16 mouse cellular contexts compared by ENCODE assay signal in the genomic region with DNA sequence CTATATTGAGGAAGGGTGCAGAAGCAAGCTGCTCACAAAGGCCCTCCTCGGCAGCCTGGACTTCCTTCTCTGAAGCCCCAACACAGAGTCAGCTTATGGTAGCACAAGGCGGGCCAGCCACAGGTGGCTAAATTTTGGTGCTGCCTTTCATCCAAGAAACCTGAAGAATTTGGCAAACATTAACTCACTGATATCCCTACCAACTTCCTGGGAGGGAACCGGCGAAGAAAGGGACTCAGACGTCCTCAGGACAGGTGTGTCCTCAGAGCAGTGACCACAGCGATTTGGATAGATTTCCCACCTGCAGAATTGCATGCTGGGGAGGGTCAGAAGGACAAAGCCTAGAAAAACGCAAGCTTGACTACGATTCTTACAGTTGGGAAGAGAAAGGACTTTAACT. TPM values are rescaled to one million over a fixed set of nuclear protein-coding genes. Genes with fewer than 3 reads are reported as not detected.
A peak's percentile ranks its signal among the peaks of the same experiment; 100 is the strongest.
DNase-seq lines count a peak whose midpoint lies in the region; ATAC-seq and TF ChIP-seq lines count a peak whose summit lies in the region.
"Had no signal": no experiment of that assay in that cellular context is flagged by ENCODE, and none has a peak within 500 bp of the region (broad histone marks: within the 10 kb centered on the region; RNA-seq: fewer than 3 reads in every experiment).

No protein-coding gene starts in this region.

- H3K4me3 ChIP-seq in intestine, embryonic 15.5 days (replicated peaks): no peak overlapping the region
- H3K4me3 ChIP-seq in intestine, postnatal 0 days (ENCODE audit: low read depth, low read length): no peak overlapping the region
- H3K4me3 ChIP-seq in midbrain, embryonic 11.5 days (ENCODE audit: low read depth, low read length): no peak overlapping the region
- H3K4me3 ChIP-seq in midbrain, embryonic 14.5 days (replicated peaks; ENCODE audit: low read depth, low read length): no peak overlapping the region
- no peak overlapping the region for H3K4me3 ChIP-seq in stomach, postnatal 0 days (ENCODE audit: low read depth, low read length)
- H3K4me3 ChIP-seq: hindbrain, embryonic 13.5 days had no signal

- WGBS in intestine, embryonic 15.5 days: 60% methylated on average over 8 of the region's 8 CpGs
- 34% methylated on average over 8 of the region's 8 CpGs for WGBS in intestine, postnatal 0 days
- WGBS in midbrain, embryonic 11.5 days: 84% methylated on average over 8 of the region's 8 CpGs
- 81% methylated on average over 8 of the region's 8 CpGs for WGBS in midbrain, embryonic 14.5 days
- 50% methylated on average over 8 of the region's 8 CpGs for WGBS in stomach, postnatal 0 days

- H3K27me3 ChIP-seq in intestine, embryonic 15.5 days (replicated peaks): no peaks in the 10 kb centered on the region
- peaks cover 3% of the 10 kb centered on the region; the same call in 1 of the 2 replicates for H3K27me3 ChIP-seq in intestine, postnatal 0 days (replicated peaks; ENCODE audit: control insufficient read depth, insufficient read depth, low read length)
- peaks cover 13% of the 10 kb centered on the region for H3K27me3 ChIP-seq in midbrain, embryonic 11.5 days (ENCODE audit: control insufficient read depth, insufficient read depth, low read length)
- H3K27me3 ChIP-seq in midbrain, embryonic 14.5 days (ENCODE audit: control insufficient read depth, insufficient read depth, low read length): peaks cover 25% of the 10 kb centered on the region
- no peaks in the 10 kb centered on the region for H3K27me3 ChIP-seq in stomach, postnatal 0 days (ENCODE audit: control insufficient read depth, insufficient read depth, low read length)

- H3K4me2 ChIP-seq in intestine, embryonic 15.5 days (replicated peaks): no peak overlapping the region
- H3K4me2 ChIP-seq in intestine, postnatal 0 days (replicated peaks; ENCODE audit: low read depth): no peak overlapping the region
- no peak overlapping the region for H3K4me2 ChIP-seq in midbrain, embryonic 11.5 days
- H3K4me2 ChIP-seq in midbrain, embryonic 14.5 days (ENCODE audit: low read length): no peak overlapping the region
- H3K4me2 ChIP-seq in stomach, postnatal 0 days (replicated peaks; ENCODE audit: low read depth): no peak overlapping the region
- H3K4me2 ChIP-seq: hindbrain, embryonic 13.5 days; liver, embryonic 11.5 days had no signal

- peaks cover 19% of the 10 kb centered on the region for H3K4me1 ChIP-seq in intestine, embryonic 15.5 days (replicated peaks)
- H3K4me1 ChIP-seq in intestine, postnatal 0 days (replicated peaks; ENCODE audit: control insufficient read depth, insufficient read depth, low read length): no peaks in the 10 kb centered on the region
- H3K4me1 ChIP-seq in midbrain, embryonic 11.5 days (ENCODE audit: control insufficient read depth, insufficient read depth, low read length): peaks cover 21% of the 10 kb centered on the region
- H3K4me1 ChIP-seq in midbrain, embryonic 14.5 days (ENCODE audit: control insufficient read depth, insufficient read depth, low read length): peaks cover 12% of the 10 kb centered on the region
- H3K4me1 ChIP-seq in stomach, postnatal 0 days (replicated peaks; ENCODE audit: control insufficient read depth, insufficient read depth): no peaks in the 10 kb centered on the region

- no peak for TF ChIP-seq CTCF in intestine, postnatal 0 days (IDR thresholded peaks at IDR 0.05; ENCODE audit: low read depth)
- TF ChIP-seq CTCF in stomach, postnatal 0 days (IDR thresholded peaks at IDR 0.05; ENCODE audit: low read depth): no peak

- H3K9me3 ChIP-seq in intestine, embryonic 15.5 days: no peaks in the 10 kb centered on the region
- H3K9me3 ChIP-seq in intestine, postnatal 0 days (ENCODE audit: control insufficient read depth): no peaks in the 10 kb centered on the region
- no peaks in the 10 kb centered on the region for H3K9me3 ChIP-seq in midbrain, embryonic 11.5 days (ENCODE audit: control insufficient read depth, low read length)
- H3K9me3 ChIP-seq in midbrain, embryonic 14.5 days (ENCODE audit: control insufficient read depth, low read length): no peaks in the 10 kb centered on the region
- no peaks in the 10 kb centered on the region for H3K9me3 ChIP-seq in stomach, postnatal 0 days (ENCODE audit: control insufficient read depth, low read length)
- H3K9me3 ChIP-seq: hindbrain, embryonic 13.5 days had no signal

- H3K9ac ChIP-seq in intestine, embryonic 15.5 days: no peak overlapping the region
- no peak overlapping the region for H3K9ac ChIP-seq in intestine, postnatal 0 days (ENCODE audit: low read depth, low read length)
- no peak overlapping the region for H3K9ac ChIP-seq in midbrain, embryonic 11.5 days (ENCODE audit: low read length)
- H3K9ac ChIP-seq in midbrain, embryonic 14.5 days (replicated peaks; ENCODE audit: low read length): no peak overlapping the region
- H3K9ac ChIP-seq in stomach, postnatal 0 days (ENCODE audit: low read length): no peak overlapping the region
- H3K9ac ChIP-seq: hindbrain, embryonic 13.5 days had no signal

- H3K36me3 ChIP-seq in intestine, embryonic 15.5 days: no peaks in the 10 kb centered on the region
- H3K36me3 ChIP-seq in intestine, postnatal 0 days (ENCODE audit: control insufficient read depth, insufficient read depth): no peaks in the 10 kb centered on the region
- no peaks in the 10 kb centered on the region for H3K36me3 ChIP-seq in midbrain, embryonic 11.5 days (ENCODE audit: control insufficient read depth, insufficient read depth, low read length)
- H3K36me3 ChIP-seq in midbrain, embryonic 14.5 days (ENCODE audit: control insufficient read depth, insufficient read depth, low read length): no peaks in the 10 kb centered on the region
- H3K36me3 ChIP-seq in stomach, postnatal 0 days (ENCODE audit: control insufficient read depth, insufficient read depth, low read length): no peaks in the 10 kb centered on the region
- H3K36me3 ChIP-seq: hindbrain, embryonic 13.5 days had no signal

- no peak for ATAC-seq in intestine, embryonic 15.5 days
- ATAC-seq in intestine, postnatal 0 days: no peak
- no peak for ATAC-seq in midbrain, embryonic 11.5 days (ENCODE audit: low FRiP score)
- no peak for ATAC-seq in midbrain, embryonic 14.5 days (ENCODE audit: low FRiP score, low TSS enrichment)
- no peak for ATAC-seq in stomach, postnatal 0 days (ENCODE audit: low FRiP score, low TSS enrichment)

- H3K27ac ChIP-seq in intestine, embryonic 15.5 days: peak overlapping the region; percentile 6; the same call in 1 of the 2 replicates
- no peak overlapping the region for H3K27ac ChIP-seq in intestine, postnatal 0 days (ENCODE audit: low read depth, low read length)
- H3K27ac ChIP-seq in midbrain, embryonic 11.5 days (ENCODE audit: low read depth, low read length): no peak overlapping the region
- H3K27ac ChIP-seq in midbrain, embryonic 14.5 days (replicated peaks; ENCODE audit: low read depth, low read length): no peak overlapping the region
- peak overlapping the region; percentile 35; the same call in 1 of the 2 replicates for H3K27ac ChIP-seq in stomach, postnatal 0 days (replicated peaks)
- H3K27ac ChIP-seq: hindbrain, embryonic 13.5 days had no signal

- DNase-seq in heart, adult 11 months: peak; percentile 78
- DNase-seq in heart, adult 18-20 months: no peak
- DNase-seq in midbrain, embryonic 11.5 days (ENCODE audit: low spot score, missing footprints): peak; percentile 80
- DNase-seq in midbrain, embryonic 14.5 days: no peak
- DNase-seq in stomach, postnatal 0 days (ENCODE audit: low spot score): no peak
- DNase-seq in yolk sac, embryonic 10.5 days (ENCODE audit: low spot score): no peak
- DNase-seq: cerebellum, postnatal 10 days; gastrocnemius, postnatal 14 days; kidney, adult 2 months; lung, postnatal 10 days; retina, postnatal 1 day; thymus, postnatal 25 days had no signal

- no peak for TF ChIP-seq EP300 in stomach, postnatal 0 days (optimal IDR thresholded peaks at IDR 0.05)

RNA-seq across cellular contexts. Expression of a gene that starts 4.1 kb away (rescaled TPM):
- total RNA-seq in heart, adult 18-20 months (2021): 10 to 100 TPM; 29.3 to 33.7 TPM
- 4.9 and 6.2 TPM in 2 replicates for polyA plus RNA-seq in intestine, embryonic 15.5 days (2015; fragmentation: Nextera tagmentation; extraction: Ambion mirVana)
- 1.5 and 1.9 TPM in 2 replicates for polyA plus RNA-seq in intestine, postnatal 0 days (2015; fragmentation: Nextera tagmentation; extraction: Ambion mirVana)
- 4.3 TPM in 2 replicates for polyA plus RNA-seq in midbrain, embryonic 11.5 days (2014; fragmentation: Nextera tagmentation; extraction: Ambion mirVana)
- 0.70 and 1.7 TPM in 2 replicates for polyA plus RNA-seq in midbrain, embryonic 14.5 days (2014; fragmentation: Nextera tagmentation; extraction: Ambion mirVana)
- 4.5 and 5.3 TPM in 2 replicates for polyA plus RNA-seq in stomach, postnatal 0 days (2015; fragmentation: Nextera tagmentation; extraction: Ambion mirVana)

RNA-seq across cellular contexts. Expression of a gene that starts 44.3 kb away (rescaled TPM):
- 1 to 10 TPM; 5.5 to 5.9 TPM for total RNA-seq in heart, adult 18-20 months (2021)
- 60.6 and 72.0 TPM in 2 replicates for polyA plus RNA-seq in intestine, embryonic 15.5 days (2015; fragmentation: Nextera tagmentation; extraction: Ambion mirVana)
- 17.8 and 18.9 TPM in 2 replicates for polyA plus RNA-seq in intestine, postnatal 0 days (2015; fragmentation: Nextera tagmentation; extraction: Ambion mirVana)
- 135 and 140 TPM in 2 replicates for polyA plus RNA-seq in midbrain, embryonic 11.5 days (2014; fragmentation: Nextera tagmentation; extraction: Ambion mirVana)
- polyA plus RNA-seq in midbrain, embryonic 14.5 days (2014; fragmentation: Nextera tagmentation; extraction: Ambion mirVana): 13.3 and 27.3 TPM in 2 replicates
- 16.5 and 21.7 TPM in 2 replicates for polyA plus RNA-seq in stomach, postnatal 0 days (2015; fragmentation: Nextera tagmentation; extraction: Ambion mirVana)

Comparison
In these comparisons a context has a peak if more than half of its experiments do, and no peak if none do; other contexts are left out.
1. DNase-seq: peak in heart, adult 11 months (single experiment) and midbrain, embryonic 11.5 days (single experiment); none in heart, adult 18-20 months (0 of 2), midbrain, embryonic 14.5 days (single experiment), stomach, postnatal 0 days (single experiment) and yolk sac, embryonic 10.5 days (single experiment).
2. H3K27ac ChIP-seq: peak in intestine, embryonic 15.5 days (single experiment) and stomach, postnatal 0 days (single experiment); none in intestine, postnatal 0 days (single experiment), midbrain, embryonic 11.5 days (single experiment) and midbrain, embryonic 14.5 days (single experiment).